Mouse (Mus musculus) liver, embryonic 15.5 days (tissue): ENCODE measurements around the gene Pou3f1. TPM values are rescaled to one million over a fixed set of nuclear protein-coding genes. Genes with fewer than 3 reads are reported as not detected.
A peak's percentile ranks its signal among the peaks of the same experiment; 100 is the strongest.

ENCODE experiments used
- ATAC-seq: fragments of 200-750 bp; cut with Nextera tagmentation; 2 replicates; pipeline ENCODE4 v1.8.0; 2017; ENCODE audit warnings: moderate number of reproducible peaks, mild to moderate bottlenecking, moderate library complexity; ENCODE audit not compliant: insufficient read depth
- H3K27ac ChIP-seq: fragments of 300-500 bp; sonication (generic); replicated peaks from 2 replicates; pipeline ENCODE4 v1.5.1; 2015; ENCODE audit warnings: mild to moderate bottlenecking, inconsistent platforms
- H3K27me3 ChIP-seq: fragments of 300-500 bp; sonication (generic); 2 replicates; pipeline ENCODE4 v1.6.1; 2015; ENCODE audit warnings: mild to moderate bottlenecking, inconsistent platforms
- H3K36me3 ChIP-seq: fragments of 300-500 bp; sonication (generic); replicated peaks from 2 replicates; pipeline ENCODE4 v1.6.1; 2015; ENCODE audit warnings: moderate library complexity, mild to moderate bottlenecking, inconsistent platforms
- H3K4me1 ChIP-seq: fragments of 300-500 bp; sonication (generic); replicated peaks from 2 replicates; pipeline ENCODE4 v1.6.1; 2015; ENCODE audit warnings: inconsistent platforms
- H3K4me2 ChIP-seq: fragments of 300-500 bp; sonication (generic); 2 replicates; pipeline ENCODE4 v1.6.1; 2015; ENCODE audit warnings: moderate library complexity, mild to moderate bottlenecking, inconsistent platforms
- H3K4me3 ChIP-seq: fragments of 300-500 bp; sonication (generic); replicated peaks from 2 replicates; pipeline ENCODE4 v1.5.1; 2015; ENCODE audit warnings: mild to moderate bottlenecking, inconsistent platforms
- H3K9ac ChIP-seq: fragments of 300-500 bp; sonication (generic); 2 replicates; pipeline ENCODE4 v1.6.1; 2015; ENCODE audit warnings: moderate library complexity, mild to moderate bottlenecking, inconsistent platforms
- H3K9me3 ChIP-seq: fragments of 300-500 bp; sonication (generic); replicated peaks from 2 replicates; pipeline ENCODE4 v1.6.1; 2016; ENCODE audit warnings: inconsistent platforms
- WGBS: fragments of 180-500 bp; shearing (Covaris S2); methylation state at CpG from one replicate; pipeline ENCODE4 v1.1.7; 2015; ENCODE audit warnings: mixed read lengths; ENCODE audit not compliant: insufficient replicate concordance; 5-methylcytosine and 5-hydroxymethylcytosine counted together
- polyA plus RNA-seq: library from polyadenylated mRNA; unstranded; fragments of >200 nt; fragmentation: Nextera tagmentation; extraction: Ambion mirVana; gene quantifications from 2 replicates; pipeline ENCODE4 v1.2.1, GENCODE M21; 2015

Gene Pou3f1
- polyA plus RNA-seq, 1 experiment from 2014 or later = not detected

GRCm38 (mm10) chr4:124692416-124692861 lies 35.8 kb downstream of the Pou3f1 start:
- WGBS = 44% methylated on average over 3 of the region's 3 CpGs
- Histone ChIP-seq H3K4me3 (peak overlapping the region; percentile 72), H3K9me3 (no peaks in the 10 kb centered on the region), H3K36me3 (no peaks in the 10 kb centered on the region), H3K4me1 (peaks cover 43% of the 10 kb centered on the region), H3K27ac (peak overlapping the region; percentile 51; the same call in 1 of the 2 replicates), H3K4me2 (peak overlapping the region; percentile 78), H3K9ac (peak overlapping the region; percentile 79), H3K27me3 (peaks cover 11% of the 10 kb centered on the region)
- no peak for ATAC-seq

GRCm38 (mm10) chr4:124693135-124693894 lies 36.7 kb downstream of the Pou3f1 start, which contains the start of gene Utp11:
Gene Utp11, minus strand, starts transcription at chr4:124693600.
- H3K27ac ChIP-seq = peak within 1 kb of the TSS; percentile 51; the same call in 1 of the 2 replicates
- ATAC-seq = peak; percentile 96
- H3K27me3 ChIP-seq = peaks cover 11% of the 10 kb centered on the region
- peak within 1 kb of the TSS; percentile 78 for H3K4me2 ChIP-seq
- no peaks in the 10 kb centered on the region for H3K9me3 ChIP-seq
- peak within 1 kb of the TSS; percentile 72 for H3K4me3 ChIP-seq
- H3K9ac ChIP-seq = peak within 1 kb of the TSS; percentile 79
- H3K36me3 ChIP-seq = no peaks in the 10 kb centered on the region
- whole genome bisulfite sequencing = under 1% methylated on average over 43 of the region's 43 CpGs
- peaks cover 43% of the 10 kb centered on the region for H3K4me1 ChIP-seq

DNA sequence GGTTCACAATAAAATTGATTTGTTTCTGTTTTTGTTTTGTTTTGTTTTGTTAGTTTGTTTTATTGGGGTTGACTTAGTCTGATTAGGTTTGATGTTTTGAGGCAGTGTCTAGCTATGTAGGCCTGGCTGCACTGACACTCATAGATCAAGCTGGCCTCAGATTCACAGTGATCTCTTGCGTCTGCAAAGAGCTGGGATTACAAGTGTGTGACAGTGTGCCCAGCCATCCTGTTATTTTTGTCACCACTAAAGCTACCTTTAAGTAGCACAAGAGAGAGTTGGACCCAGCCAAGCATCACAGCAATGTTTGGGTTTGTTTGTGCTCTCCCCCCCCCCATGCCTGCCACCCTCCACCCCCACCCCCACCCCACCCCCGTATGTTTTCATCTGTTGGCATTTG lies 38.0 kb downstream of the Pou3f1 start:
- WGBS = 77% methylated on average over 2 of the region's 2 CpGs
- no peak for ATAC-seq
- no peak overlapping the region for H3K9ac ChIP-seq
- H3K27me3 ChIP-seq = peaks cover 11% of the 10 kb centered on the region
- no peak overlapping the region for H3K27ac ChIP-seq
- no peak overlapping the region for H3K4me2 ChIP-seq
- no peaks in the 10 kb centered on the region for H3K36me3 ChIP-seq
- peaks cover 45% of the 10 kb centered on the region for H3K4me1 ChIP-seq
- H3K4me3 ChIP-seq = no peak overlapping the region
- no peaks in the 10 kb centered on the region for H3K9me3 ChIP-seq

DNA sequence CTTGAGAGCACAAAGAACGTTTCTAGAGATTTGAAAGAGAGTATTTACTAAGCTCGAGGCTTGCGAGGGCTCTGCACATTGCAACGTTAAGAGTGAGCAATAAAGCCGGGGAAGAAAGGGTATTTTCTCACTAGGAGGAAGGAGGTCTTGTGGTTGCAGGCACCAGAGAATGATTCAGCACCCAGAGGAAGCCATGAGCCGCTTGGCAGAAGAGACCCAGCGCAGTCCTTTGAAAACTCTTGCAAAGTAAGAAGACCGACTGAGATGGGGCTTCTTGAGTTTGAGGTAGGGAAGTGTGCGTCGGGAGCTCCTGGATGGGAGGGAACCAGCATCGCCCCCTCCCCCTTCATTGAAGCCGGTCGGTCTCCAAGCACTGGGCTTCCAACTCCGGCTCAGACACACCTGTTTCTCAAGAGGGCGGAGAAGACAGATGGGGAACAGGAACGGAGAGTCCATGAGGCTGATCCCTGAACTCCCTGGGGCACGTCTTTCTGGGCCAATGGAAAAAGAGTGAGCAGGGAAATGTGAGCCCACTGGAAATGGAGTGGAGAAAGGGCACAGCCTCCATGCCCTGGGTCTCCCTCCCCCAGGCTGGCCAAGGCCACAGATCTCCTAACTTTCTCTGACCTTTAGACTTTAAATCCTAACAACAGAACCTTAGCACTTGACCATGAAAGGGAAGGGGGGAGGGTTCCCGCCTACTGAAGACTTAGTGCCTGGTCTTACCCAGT lies 39.3 kb downstream of the Pou3f1 start:
- Histone ChIP-seq H3K36me3 (no peaks in the 10 kb centered on the region), H3K27ac (peak overlapping the region; percentile 45; the same call in 1 of the 2 replicates), H3K4me1 (peaks cover 54% of the 10 kb centered on the region), H3K4me3 (peak overlapping the region; percentile 24), H3K9me3 (no peaks in the 10 kb centered on the region), H3K9ac (peak overlapping the region; percentile 37; the same call in 1 of the 2 replicates), H3K4me2 (peak overlapping the region; percentile 51), H3K27me3 (peaks cover 23% of the 10 kb centered on the region)
- ATAC-seq = no peak
- 6% methylated on average over 18 of the region's 18 CpGs for WGBS

GRCm38 (mm10) chr4:124699791-124700190 lies 43.2 kb downstream of the Pou3f1 start:
- Histone ChIP-seq H3K9me3 (no peaks in the 10 kb centered on the region), H3K4me1 (peaks cover 58% of the 10 kb centered on the region), H3K36me3 (no peaks in the 10 kb centered on the region), H3K4me3 (peak overlapping the region; percentile 69), H3K27me3 (peaks cover 38% of the 10 kb centered on the region), H3K4me2 (peak overlapping the region; percentile 96), H3K9ac (0 out of 2 replicates have a peak overlapping the region, but pooled peaks have one; percentile 66), H3K27ac (peak overlapping the region; percentile 55)
- 29% methylated on average over 6 of the region's 6 CpGs for WGBS
- ATAC-seq = no peak

DNA sequence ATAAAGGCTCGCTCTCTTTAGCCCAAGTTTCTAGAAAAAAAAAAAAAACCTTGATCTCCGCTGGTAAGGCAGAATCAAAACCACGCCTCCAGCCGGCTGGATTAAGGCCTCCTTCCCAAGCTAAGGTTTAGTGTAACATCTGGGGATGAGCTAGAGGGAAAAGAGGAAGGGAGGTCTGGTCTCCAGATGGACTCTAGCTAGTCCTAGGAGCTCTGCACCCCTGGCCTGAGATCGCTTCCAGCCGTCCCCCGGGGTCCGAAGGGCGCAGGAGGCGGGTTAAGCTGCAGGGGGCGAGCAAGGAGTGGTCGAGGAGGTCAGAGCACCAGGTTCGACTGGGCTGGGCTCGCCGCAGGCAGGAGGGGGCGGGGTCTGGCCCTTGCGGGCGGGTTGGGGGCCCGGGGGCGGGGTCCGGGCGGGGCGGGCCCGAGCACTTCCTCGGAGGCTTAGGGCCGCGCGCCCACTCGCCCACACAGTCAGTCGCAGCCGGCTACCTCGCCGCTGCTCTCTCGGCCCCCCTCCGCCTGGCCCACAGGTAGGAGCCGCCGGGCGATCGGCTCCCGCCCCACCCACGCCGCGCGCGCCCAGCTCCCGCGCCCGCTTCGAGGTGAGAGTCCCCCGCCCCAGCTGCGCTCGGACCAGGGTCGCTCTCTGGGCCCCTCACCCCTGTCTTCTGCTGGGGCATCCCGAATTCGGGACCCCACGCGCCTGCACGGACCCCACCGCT lies 43.8 kb downstream of the Pou3f1 start, which contains the start of gene Fhl3:
Fhl3 (plus strand) TSS at position 454 of the 724 bp plus-strand sequence.
- H3K4me1 ChIP-seq = peaks cover 63% of the 10 kb centered on the region
- under 1% methylated on average over 48 of the region's 59 CpGs for WGBS

DNA sequence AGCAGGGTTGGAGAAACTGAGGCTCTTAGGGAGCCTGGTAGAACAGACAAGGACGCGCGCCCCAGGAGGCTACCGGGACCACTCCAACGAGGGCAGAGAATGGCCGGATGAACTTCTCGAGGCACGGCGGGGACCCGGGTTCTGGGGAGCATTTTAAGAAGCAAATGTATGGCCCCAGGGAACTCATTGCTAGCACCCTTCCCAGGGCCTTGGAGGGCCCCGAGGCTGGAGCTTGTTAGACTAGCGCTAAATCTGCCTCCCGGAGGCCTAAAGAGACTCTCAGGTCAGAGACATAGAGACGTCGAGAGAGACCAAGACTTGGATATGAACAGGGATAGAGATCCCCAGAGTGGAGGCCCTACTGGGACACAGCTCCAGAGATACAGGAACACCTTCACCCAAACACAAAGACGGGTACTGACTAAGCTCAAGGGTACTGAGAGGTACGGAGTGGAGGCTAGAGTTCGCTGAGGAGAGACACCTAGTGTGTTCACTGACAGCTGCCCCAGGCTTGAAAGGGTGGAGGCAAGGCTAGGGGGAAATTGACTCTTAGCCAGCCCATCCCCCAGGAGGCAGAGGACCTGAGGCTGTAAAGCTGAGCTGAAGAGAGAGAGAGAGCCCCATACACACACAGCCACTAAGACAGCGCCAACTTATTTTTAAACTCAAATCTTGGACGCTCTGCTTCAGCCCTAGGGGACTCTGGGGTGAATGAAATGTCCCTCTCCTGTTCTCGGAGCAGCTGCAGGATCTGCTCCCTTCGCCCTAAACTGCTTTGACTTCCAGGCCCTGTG lies 44.6 kb downstream of the Pou3f1 start:
- 7% methylated on average over 22 of the region's 22 CpGs for WGBS
- peaks cover 27% of the 10 kb centered on the region for H3K27me3 ChIP-seq

More for the DNA sequence above, 43.8 kb downstream of the Pou3f1 start, which contains the start of gene Fhl3:
- Histone ChIP-seq H3K36me3 (0 out of 2 replicates have a peak, but pooled peaks cover under 1% of the 10 kb centered on the region), H3K27ac (peak within 1 kb of the TSS; percentile 77), H3K4me2 (peak within 1 kb of the TSS; percentile 96), H3K9ac (peak within 1 kb of the TSS; percentile 66), H3K9me3 (no peaks in the 10 kb centered on the region), H3K4me3 (peak within 1 kb of the TSS; percentile 69), H3K27me3 (peaks cover 35% of the 10 kb centered on the region)
- ATAC-seq = peak; percentile 74

GRCm38 (mm10) chr4:124701916-124702315 lies 45.3 kb downstream of the Pou3f1 start:
- peak overlapping the region; percentile 66; the same call in 1 of the 2 replicates for H3K9ac ChIP-seq
- 0 out of 2 replicates have a peak overlapping the region, but pooled peaks have one; percentile 6 for H3K27ac ChIP-seq
- H3K27me3 ChIP-seq = peaks cover 27% of the 10 kb centered on the region
- H3K36me3 ChIP-seq = peaks cover 6% of the 10 kb centered on the region; the same call in 1 of the 2 replicates
- ATAC-seq = no peak
- peak overlapping the region; percentile 96 for H3K4me2 ChIP-seq
- peak overlapping the region; percentile 69 for H3K4me3 ChIP-seq
- 38% methylated on average over 5 of the region's 5 CpGs for WGBS
- H3K4me1 ChIP-seq = peaks cover 59% of the 10 kb centered on the region
- no peaks in the 10 kb centered on the region for H3K9me3 ChIP-seq

More for the DNA sequence above, 44.6 kb downstream of the Pou3f1 start:
- Histone ChIP-seq H3K4me3 (peak overlapping the region; percentile 69), H3K36me3 (peaks cover 5% of the 10 kb centered on the region; the same call in 1 of the 2 replicates), H3K9ac (peak overlapping the region; percentile 66), H3K27ac (peak overlapping the region; percentile 77), H3K4me1 (peaks cover 61% of the 10 kb centered on the region), H3K4me2 (peak overlapping the region; percentile 96), H3K9me3 (no peaks in the 10 kb centered on the region)
- peak; percentile 2; the same call in 1 of the 2 replicates for ATAC-seq

DNA sequence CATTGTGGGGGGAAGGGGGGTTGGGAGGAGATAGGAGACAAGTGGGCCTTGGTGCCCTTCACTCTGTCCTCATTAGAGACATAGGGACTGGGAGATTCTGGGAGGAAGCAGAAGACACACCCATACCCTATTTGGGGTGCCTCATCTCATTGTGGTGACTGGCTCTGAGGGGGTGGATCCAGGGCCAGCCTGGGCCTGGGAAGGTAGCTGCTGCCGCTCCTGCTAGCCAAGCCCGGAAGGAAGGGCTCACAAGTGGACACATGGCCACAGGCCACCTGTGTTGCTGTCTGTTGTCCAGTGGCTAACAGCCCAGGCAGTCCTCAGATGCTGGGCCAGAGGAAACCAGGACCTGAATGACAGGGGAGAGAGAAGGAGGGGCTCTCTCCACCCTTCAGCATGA lies 46.8 kb downstream of the Pou3f1 start:
- Histone ChIP-seq H3K4me2 (peak overlapping the region; percentile 28), H3K4me1 (peaks cover 61% of the 10 kb centered on the region), H3K27me3 (peaks cover 27% of the 10 kb centered on the region), H3K9ac (no peak overlapping the region), H3K9me3 (no peaks in the 10 kb centered on the region), H3K4me3 (no peak overlapping the region), H3K36me3 (peaks cover 8% of the 10 kb centered on the region; the same call in 1 of the 2 replicates), H3K27ac (peak overlapping the region; percentile 53; the same call in 1 of the 2 replicates)
- no peak for ATAC-seq
- WGBS = 11% methylated on average over 2 of the region's 2 CpGs
